Mouse (Mus musculus): Measurements from ENCODE around the gene Mrpl16.

Gene Mrpl16

DNA sequence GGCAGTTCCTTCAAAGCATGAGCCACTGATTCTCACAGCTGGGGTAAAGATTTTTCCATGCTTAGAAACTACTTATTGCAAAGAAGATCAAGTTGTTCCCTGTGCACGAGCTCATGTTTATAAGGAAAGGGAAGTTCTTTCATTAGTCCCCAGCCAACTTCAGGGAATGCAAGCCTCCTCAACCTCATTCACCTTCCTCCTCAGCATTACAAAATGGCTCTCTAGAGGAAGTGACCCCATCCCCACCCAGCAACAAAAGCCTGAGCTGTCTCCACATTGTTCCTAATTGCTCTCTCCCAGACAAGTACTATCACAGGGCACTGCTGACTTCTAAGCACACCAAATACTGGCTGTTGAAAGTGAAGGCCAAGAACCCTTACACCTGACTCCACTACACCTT lies 34.2 kb downstream of the Mrpl16 start:
- CTCF ChIA-PET: no interaction called here

- CTCF ChIA-PET: no interaction called here
These were observed 37.1 kb downstream of the Mrpl16 start for GRCm38 (mm10) chr19:11807251-11807650.

- CTCF ChIA-PET: no interaction called here
These were observed 37.6 kb downstream of the Mrpl16 start for GRCm38 (mm10) chr19:11807822-11808221.

DNA sequence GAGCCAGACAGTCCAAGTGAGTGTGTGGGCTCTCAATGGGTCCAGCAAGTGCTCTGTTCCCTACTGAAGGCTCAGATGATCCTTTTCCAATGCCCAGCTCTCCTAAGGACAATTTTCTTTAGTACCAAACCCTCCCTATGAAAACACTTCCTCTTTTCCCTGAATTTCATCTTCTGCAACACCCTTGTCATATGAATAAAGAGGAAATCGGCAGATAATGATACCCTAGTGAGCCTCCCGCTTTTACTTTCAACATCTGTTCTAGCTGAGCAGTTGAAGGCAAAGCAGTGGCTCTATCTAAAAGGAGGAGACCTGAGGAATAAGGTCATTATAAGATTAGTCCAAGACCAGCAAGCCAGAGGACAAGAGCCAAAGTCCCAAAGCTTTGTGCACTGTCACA lies 38.3 kb downstream of the Mrpl16 start:
- CTCF ChIA-PET: no interaction called here

DNA sequence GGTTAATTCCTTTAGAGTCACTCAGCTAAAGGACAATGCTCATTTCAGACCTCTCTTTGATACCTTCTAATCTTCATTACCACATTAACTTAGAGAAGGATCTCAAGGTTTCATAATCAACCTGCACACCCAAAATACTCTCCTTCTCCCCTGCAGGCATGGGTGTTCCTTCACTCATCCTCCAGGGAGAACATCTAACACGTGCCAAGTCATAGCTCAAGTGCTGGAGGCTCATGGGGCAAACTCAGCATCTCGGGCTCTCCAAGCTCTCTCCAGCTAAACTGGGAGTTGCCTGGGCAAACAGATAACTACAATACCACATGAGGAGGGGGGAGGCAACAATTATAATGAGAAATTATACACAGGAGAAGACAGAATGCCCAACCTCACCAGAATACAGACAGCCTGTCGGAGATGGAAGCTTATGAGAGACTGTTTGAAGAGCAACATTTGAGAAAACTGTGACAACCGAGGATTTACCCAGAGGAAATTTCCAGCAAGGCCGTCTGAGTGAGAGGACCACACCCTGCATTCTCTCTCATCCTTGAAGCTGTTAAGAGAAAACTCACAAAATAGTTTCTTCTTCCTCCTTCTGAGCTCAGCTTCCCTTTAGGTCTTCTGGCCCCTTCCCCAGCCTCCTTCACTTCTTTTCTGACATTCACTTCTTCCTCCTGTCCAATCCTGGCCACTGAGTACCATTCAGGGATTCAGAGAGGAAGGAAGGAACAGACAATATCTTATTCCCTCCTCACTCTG lies 40.0 kb downstream of the Mrpl16 start:
- CTCF ChIA-PET: interaction anchor here (0.5 to 0.6 kb wide), 2 partner anchors 38 to 105 kb away, joined by 3 to 5 read pairs; no protein-coding TSS in a partner anchor

- CTCF ChIA-PET: interaction anchor here (0.5 kb wide), 1 partner anchor 39 kb away, joined by 3 read pairs; no protein-coding TSS in a partner anchor
These were observed 40.7 kb downstream of the Mrpl16 start for GRCm38 (mm10) chr19:11810856-11811255.

DNA sequence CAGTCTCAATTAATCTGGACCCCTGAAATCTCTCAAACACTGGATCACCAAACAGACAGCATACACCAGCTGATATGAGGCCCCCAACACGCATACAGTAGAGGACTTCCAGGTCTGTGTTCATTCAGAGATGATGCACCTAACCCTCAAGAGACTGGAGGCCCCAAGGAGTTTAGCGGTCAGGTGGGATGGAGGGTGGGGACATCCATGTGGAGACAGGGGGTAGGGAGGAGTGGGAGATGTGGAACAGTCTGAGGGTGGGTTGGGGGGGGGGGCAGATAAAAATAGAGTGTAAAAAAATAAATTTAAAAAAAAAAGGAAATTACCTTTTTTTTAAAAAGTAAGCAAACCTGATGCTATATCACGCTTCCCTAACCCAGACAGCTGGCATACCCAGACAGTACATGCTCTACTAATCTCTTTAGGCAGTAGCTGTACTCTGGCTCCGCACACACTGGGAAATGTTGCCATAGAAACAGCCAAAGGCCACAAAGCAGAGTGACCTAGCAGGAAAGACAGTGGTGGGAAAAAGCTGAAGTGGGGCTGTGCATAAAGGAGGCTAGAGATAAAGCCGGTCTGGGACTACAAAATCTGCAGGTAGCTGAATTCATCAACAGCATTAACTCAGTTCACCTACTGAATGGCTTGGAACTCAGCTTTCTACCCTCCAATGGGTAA lies 41.6 kb downstream of the Mrpl16 start:
- CTCF ChIA-PET: no interaction called here

- CTCF ChIA-PET: no interaction called here
These were observed 42.9 kb downstream of the Mrpl16 start for GRCm38 (mm10) chr19:11813136-11813535.

DNA sequence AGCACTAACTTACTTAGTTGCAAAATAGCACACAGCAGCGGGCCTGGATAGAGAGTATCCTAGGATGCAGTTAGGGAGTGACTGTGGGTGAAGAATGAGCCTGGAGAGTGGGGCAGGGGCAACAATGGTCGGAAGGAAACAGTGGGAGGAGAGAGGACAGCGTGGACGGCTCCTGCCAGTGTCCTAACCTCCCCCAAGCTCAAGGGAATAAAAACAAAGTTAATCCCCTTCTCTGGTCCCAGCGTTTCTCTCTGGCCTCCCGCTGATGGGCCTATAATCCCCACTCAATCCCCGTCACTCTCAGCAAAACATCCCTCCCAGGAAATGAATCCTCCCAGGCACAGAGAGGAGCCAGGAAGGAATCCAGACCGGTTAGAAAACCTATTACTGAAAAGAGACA lies 43.5 kb downstream of the Mrpl16 start:
- CTCF ChIA-PET: no interaction called here

DNA sequence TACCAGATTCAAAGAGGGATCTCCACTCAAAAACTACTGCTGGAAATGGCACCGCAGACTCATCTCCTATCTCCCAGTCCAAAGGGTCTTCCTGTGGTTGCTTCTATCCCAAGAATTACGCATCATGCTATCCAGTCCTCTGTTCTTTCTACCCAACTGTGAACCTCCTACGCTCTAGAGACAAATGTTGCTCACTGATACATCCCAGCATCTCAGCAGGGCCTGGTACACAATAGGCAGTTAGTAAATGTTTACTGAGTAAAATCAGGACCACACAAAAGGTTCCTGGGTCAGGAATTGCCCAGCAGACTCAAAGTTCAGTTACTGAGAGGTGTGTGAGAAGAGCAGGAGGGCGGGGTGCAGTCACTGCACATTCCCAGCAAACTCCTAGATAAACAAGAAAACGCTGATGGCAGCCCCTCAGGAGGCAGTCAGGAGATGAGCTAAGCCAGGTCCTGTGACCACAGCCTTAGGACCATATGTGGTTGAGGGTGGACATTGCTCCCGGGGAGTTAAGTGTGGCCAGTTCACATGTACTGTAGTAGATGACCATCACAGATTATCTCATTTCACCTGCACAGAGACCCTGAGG lies 44.6 kb downstream of the Mrpl16 start:
- CTCF ChIA-PET: interaction anchor here (0.6 kb wide), 1 partner anchor 202 kb away, joined by 4 read pairs; no protein-coding TSS in a partner anchor

DNA sequence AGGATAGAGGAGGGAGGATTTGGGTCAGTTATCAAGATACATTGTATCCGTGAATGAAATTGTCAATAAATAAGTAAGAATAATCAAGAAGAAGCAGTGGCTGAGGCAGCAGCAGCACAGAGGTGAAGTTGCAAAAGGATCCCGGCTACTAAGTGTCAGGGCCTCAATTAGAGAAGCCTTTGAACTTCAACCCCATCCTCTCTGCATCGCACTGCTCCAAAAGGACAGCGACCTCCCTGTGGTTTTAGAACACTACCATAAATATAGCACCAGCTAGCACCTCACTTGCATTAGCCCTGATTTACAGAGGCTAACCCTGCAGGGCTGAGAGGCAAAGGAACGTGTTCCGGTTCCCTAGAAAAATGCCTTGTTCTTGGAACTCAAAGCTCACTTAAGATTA lies 46.5 kb downstream of the Mrpl16 start:
- CTCF ChIA-PET: no interaction called here

- CTCF ChIA-PET: no interaction called here
These were observed 47.4 kb downstream of the Mrpl16 start for GRCm38 (mm10) chr19:11817586-11817985.

GRCm38 (mm10) chr19:11818199-11819142 lies 48.3 kb downstream of the Mrpl16 start:
- CTCF ChIA-PET: interaction anchor here (0.7 kb wide), 3 partner anchors 130 to 489 kb away, joined by 5 to 8 read pairs (median 6); no protein-coding TSS in a partner anchor

- CTCF ChIA-PET: interaction anchor here (0.5 to 0.7 kb wide), 4 partner anchors 129 to 511 kb away, joined by 3 to 8 read pairs (median 6); no protein-coding TSS in a partner anchor
These were observed 49.0 kb downstream of the Mrpl16 start, which contains the start of gene Stx3 for GRCm38 (mm10) chr19:11819143-11819700. Gene Stx3 (minus strand): TSS chr19:11819403.

DNA sequence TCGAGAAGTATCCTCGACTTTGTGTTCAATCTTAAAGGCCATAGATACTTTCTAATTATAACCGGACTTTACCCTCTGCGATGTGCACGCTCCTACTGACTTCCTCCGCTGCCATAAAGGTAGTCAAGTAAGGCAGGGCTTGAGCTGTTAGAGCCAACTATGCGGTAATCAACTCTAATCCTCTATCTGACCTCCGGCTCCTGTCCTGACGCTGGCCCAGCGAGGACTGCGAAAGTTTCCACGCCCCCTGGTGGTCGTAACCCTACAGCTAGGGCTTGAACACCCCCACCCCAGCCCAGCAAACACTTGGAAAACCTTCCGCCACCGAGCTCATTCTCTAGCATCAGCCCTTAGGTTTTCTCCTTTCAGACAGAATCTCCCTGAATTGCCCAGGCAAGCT lies 49.6 kb downstream of the Mrpl16 start:
- CTCF ChIA-PET: interaction anchor here (0.5 kb wide), 1 partner anchor 512 kb away, joined by 3 read pairs; no protein-coding TSS in a partner anchor

DNA sequence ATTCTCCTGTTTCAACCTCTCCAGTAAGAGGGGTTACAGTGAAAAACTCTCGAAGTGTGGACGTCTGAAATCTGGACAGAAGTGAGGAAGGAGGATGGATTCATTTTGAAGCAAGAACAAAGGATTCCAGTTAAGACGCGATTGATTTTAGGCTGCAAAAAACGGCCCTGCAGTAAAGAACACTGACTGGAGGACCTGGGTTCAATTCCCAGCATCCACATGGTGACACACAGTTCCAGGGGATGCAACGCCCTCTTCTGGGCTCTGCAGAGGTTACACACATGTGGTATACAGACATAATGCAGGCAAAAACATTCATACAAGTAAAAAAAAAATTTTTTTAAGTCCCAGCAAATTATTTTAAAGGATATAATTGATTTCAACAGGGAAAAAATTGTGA lies 50.0 kb downstream of the Mrpl16 start:
- CTCF ChIA-PET: no interaction called here

DNA sequence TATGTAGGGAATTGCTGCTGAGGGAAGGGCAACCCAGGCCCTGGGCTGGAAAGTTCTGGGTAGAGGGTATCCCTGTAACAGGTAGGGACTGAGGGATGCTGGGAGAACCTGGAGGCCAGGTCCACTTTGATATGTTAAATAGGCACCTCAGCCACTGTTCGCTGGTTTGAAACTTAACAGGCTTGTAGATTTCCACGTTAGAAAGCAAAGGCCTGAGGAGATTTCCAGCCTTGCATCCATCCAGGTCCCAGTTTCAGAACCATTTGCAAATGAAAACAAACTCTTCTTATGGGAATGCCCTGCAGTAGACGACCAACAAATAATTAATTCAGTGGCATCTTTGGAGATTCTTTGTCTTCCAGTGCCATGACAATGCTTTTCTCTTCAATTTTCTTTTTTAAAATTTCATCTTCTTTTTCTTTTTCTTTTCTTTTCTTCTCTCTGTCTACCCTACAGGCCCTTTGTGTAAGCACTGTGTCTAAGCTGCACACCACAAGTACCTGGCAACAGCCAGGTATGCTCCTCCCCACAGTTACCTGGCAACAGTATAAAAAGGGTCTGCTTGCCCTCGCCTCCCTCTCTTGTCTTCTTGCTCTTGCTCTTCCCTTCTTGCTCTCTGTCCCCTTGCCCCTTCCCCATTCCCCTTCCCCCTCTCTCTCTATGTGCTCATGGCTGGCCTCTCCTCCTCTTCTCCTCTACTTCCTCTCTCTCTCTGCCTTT lies 53.3 kb downstream of the Mrpl16 start:
- CTCF ChIA-PET: no interaction called here
